Mouse (Mus musculus) lung, embryonic 14.5 days (tissue): ENCODE measurements around the gene Fmo3. TPM values are rescaled to one million over a fixed set of nuclear protein-coding genes. Genes with fewer than 3 reads are reported as not detected.

ENCODE experiments used
- ATAC-seq: fragments of 200-750 bp; cut with Nextera tagmentation; 2 replicates; pipeline ENCODE4 v1.8.0; 2017; ENCODE audit warnings: mild to moderate bottlenecking, moderate TSS enrichment, moderate library complexity; ENCODE audit not compliant: insufficient read depth
- DNase-seq: peaks from one replicate; pipeline ENCODE4 v3.0.0-alpha.2; 2015
- H3K27ac ChIP-seq: fragments of 300-500 bp; sonication (generic); 2 replicates; pipeline ENCODE4 v1.5.1; 2014; ENCODE audit warnings: low read depth, mild to moderate bottlenecking, moderate library complexity
- H3K27me3 ChIP-seq: fragments of 300-500 bp; sonication (generic); 2 replicates; pipeline ENCODE4 v1.6.1; 2014; ENCODE audit warnings: low read length, control low read depth; ENCODE audit not compliant: insufficient read depth
- H3K36me3 ChIP-seq: fragments of 300-500 bp; sonication (generic); 2 replicates; pipeline ENCODE4 v1.6.1; 2014; ENCODE audit warnings: control low read depth; ENCODE audit not compliant: insufficient read depth
- H3K4me1 ChIP-seq: fragments of 300-500 bp; sonication (generic); 2 replicates; pipeline ENCODE4 v1.6.1; 2014; ENCODE audit warnings: antibody characterized with exemption, control low read depth; ENCODE audit not compliant: insufficient read depth
- H3K4me2 ChIP-seq: fragments of 300-500 bp; sonication (generic); 2 replicates; pipeline ENCODE4 v1.6.1; 2014; ENCODE audit warnings: mild to moderate bottlenecking
- H3K4me3 ChIP-seq: fragments of 300-500 bp; sonication (generic); 2 replicates; pipeline ENCODE4 v1.5.1; 2014; ENCODE audit warnings: low read depth, low read length
- H3K9ac ChIP-seq: fragments of 300-500 bp; sonication (generic); 2 replicates; pipeline ENCODE4 v1.6.1; 2014
- H3K9me3 ChIP-seq: fragments of 300-500 bp; sonication (generic); 2 replicates; pipeline ENCODE4 v1.6.1; 2016; ENCODE audit warnings: low read depth, low read length, control low read depth
- CTCF ChIP-seq: IDR thresholded peaks from 2 replicates; pipeline ENCODE4 v1.5.1; 2016; ENCODE audit warnings: antibody characterized with exemption, low read depth
- WGBS: fragments of 180-500 bp; shearing (Covaris S2); extraction: QIAGEN DNeasy Blood & Tissue Kit; methylation state at CpG from one replicate; pipeline ENCODE4 v1.1.7; 2014; 5-methylcytosine and 5-hydroxymethylcytosine counted together
- polyA plus RNA-seq: library from polyadenylated mRNA; unstranded; fragments of >200 nt; fragmentation: Nextera tagmentation; extraction: Ambion mirVana; gene quantifications from 2 replicates; pipeline ENCODE4 v1.2.1, GENCODE M21; 2014

Fmo3 gene
- polyA plus RNA-seq, 1 experiment from 2014 or later, result not detected

DNA sequence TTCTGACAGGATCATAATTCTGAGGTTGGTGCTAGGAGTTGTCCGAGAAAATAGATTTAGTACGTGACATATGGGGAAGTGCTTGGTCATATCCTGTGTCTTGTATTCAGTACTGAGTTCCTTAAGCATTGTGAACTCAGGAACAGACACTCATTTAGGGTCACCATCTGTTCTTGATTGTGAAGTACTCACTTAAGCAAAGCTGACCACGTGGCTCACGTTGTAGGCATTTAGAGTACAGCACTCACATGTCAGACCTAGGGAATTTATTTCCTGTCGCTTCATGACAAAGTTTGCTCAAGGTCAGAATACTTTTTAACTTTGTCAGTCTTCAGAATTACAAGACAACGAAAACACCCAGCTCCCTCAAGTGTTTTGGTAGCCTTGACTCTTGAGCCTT lies 40.6 kb downstream of the Fmo3 start:
- Histone ChIP-seq H3K9ac (no peak overlapping the region), H3K4me2 (no peak overlapping the region), H3K36me3 (no peaks in the 10 kb centered on the region), H3K27me3 (no peaks in the 10 kb centered on the region), H3K27ac (no peak overlapping the region), H3K4me3 (no peak overlapping the region), H3K9me3 (no peaks in the 10 kb centered on the region), H3K4me1 (no peaks in the 10 kb centered on the region)
- WGBS, result 32% methylated on average over 6 of the region's 6 CpGs
- DNase-seq (peak; percentile 19), ATAC-seq (no peak)
- TF ChIP-seq CTCF, result no peak

GRCm38 (mm10) chr1:162938696-162939351 lies 45.5 kb downstream of the Fmo3 start:
- peak overlapping the region; percentile 37; the same call in 1 of the 2 replicates for H3K27ac ChIP-seq
- no peaks in the 10 kb centered on the region for H3K27me3 ChIP-seq
- H3K9ac ChIP-seq, result no peak overlapping the region
- 52% methylated on average over 4 of the region's 4 CpGs for WGBS
- H3K4me3 ChIP-seq, result no peak overlapping the region
- no peak for TF ChIP-seq CTCF
- H3K36me3 ChIP-seq, result no peaks in the 10 kb centered on the region
- H3K9me3 ChIP-seq, result no peaks in the 10 kb centered on the region
- H3K4me1 ChIP-seq, result no peaks in the 10 kb centered on the region
- peak; percentile 82 for DNase-seq
- ATAC-seq, result peak; percentile 94
- no peak overlapping the region for H3K4me2 ChIP-seq

DNA sequence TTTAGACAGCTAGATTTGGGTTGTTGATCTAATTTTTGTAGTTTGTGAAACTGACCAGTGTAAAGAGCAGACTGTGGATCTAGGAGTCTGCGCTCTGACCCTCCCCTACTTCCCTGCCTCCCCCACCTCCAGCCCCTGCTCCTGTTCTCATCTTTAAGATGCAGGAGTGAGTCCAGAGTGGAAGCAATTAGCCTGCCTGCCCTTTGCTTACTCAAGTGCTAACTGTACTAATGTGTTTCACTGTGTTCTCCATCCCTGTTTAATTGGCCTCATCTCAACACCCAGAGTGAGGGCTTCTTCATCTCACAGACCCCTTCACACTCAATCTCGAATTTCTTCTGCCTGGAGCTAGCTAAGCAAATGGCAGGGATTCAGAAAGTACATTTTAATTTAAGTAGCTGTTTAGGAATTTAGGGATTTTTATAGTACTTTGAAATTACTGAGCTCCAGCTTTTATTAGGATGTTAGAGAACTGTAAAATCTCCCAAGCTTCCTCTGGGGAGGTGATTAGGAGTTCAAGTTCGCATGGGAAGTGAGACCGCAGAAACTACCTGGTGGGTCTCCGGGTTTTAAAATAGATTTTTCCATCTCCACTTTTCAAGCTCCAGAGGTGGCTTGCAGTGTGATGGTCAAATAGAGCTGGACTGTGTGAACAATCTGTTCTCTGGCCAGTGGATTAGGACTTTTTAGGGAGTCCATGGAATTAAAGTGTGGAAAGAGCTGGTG lies 46.2 kb downstream of the Fmo3 start:
- no peaks in the 10 kb centered on the region for H3K9me3 ChIP-seq
- no peaks in the 10 kb centered on the region for H3K27me3 ChIP-seq
- DNase-seq, result no peak
- H3K36me3 ChIP-seq, result no peaks in the 10 kb centered on the region
- 71% methylated on average over 5 of the region's 5 CpGs for WGBS
- no peak for TF ChIP-seq CTCF
- no peak overlapping the region for H3K9ac ChIP-seq
- peak; percentile 7; the same call in 1 of the 2 replicates for ATAC-seq
- H3K4me2 ChIP-seq, result no peak overlapping the region
- H3K4me1 ChIP-seq, result no peaks in the 10 kb centered on the region
- no peak overlapping the region for H3K4me3 ChIP-seq
- peak overlapping the region; percentile 37; the same call in 1 of the 2 replicates for H3K27ac ChIP-seq

DNA sequence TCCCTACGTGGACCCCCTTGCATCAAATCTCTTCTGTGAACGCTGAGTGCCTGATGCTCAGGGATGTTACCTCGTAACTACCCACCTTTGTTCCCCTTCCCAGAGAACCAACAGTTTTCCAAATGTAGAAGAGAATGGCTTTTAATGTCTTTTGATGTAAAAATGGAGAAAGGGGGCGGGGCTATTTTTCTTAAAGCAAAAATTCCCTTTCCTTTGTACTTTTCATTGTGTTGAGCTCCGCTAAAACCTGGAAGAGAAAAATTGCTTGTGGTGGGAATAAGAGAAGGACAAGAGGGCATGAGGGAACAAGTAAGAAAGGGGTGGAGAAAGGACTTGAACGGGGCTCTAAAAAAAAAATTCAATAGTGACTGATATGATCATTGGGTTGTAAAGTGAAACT lies 46.9 kb downstream of the Fmo3 start, which contains the start of gene Fmo6:
Gene Fmo6 (minus strand): TSS at position 101 of the 400 bp plus-strand sequence.
- H3K9ac ChIP-seq, result no peak within 1 kb of the TSS
- no peaks in the 10 kb centered on the region for H3K36me3 ChIP-seq
- peak within 1 kb of the TSS; percentile 37; the same call in 1 of the 2 replicates for H3K27ac ChIP-seq
- H3K27me3 ChIP-seq, result no peaks in the 10 kb centered on the region
- H3K4me1 ChIP-seq, result no peaks in the 10 kb centered on the region
- H3K4me2 ChIP-seq, result no peak within 1 kb of the TSS
- WGBS, result 85% methylated on average over 6 of the region's 6 CpGs
- DNase-seq, result no peak
- TF ChIP-seq CTCF, result no peak
- H3K9me3 ChIP-seq, result no peaks in the 10 kb centered on the region
- ATAC-seq, result no peak
- H3K4me3 ChIP-seq, result no peak within 1 kb of the TSS

DNA sequence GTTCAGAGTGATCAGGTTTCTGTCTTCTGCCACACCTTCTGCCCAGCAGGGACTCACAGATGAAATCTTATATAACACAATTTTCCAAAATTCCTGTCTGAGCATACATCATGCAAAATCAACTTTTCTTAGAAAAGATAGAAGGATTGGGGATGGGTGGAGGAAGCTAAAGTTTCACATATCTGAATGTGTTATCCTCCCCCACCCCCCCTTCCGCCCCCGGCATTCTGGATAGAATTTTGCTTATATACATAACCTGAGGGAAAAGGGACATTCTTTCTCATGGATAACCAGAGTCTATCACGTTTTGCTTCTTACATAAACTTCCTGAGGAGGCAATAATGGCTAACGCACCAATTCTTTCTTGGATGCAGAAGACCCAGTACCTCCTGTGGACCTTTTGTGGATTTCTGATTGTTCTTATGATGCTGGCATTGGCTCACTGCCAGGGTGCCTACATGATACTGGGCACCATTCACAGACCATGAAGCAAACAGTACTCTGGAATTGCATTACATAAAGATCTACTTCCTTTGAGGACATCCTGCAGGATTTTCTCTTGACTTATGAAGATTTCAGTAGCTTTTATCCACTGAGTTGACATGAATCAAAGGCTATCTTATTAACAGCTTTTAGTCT lies 49.8 kb downstream of the Fmo3 start:
- 66% methylated on average over 4 of the region's 4 CpGs for WGBS
- H3K4me1 ChIP-seq, result no peaks in the 10 kb centered on the region
- H3K4me3 ChIP-seq, result no peak overlapping the region

GRCm38 (mm10) chr1:162932386-162932785 lies 51.9 kb downstream of the Fmo3 start:
- Histone ChIP-seq H3K4me2 (no peak overlapping the region), H3K36me3 (no peaks in the 10 kb centered on the region), H3K9ac (no peak overlapping the region), H3K4me3 (no peak overlapping the region), H3K4me1 (no peaks in the 10 kb centered on the region), H3K9me3 (no peaks in the 10 kb centered on the region), H3K27ac (no peak overlapping the region), H3K27me3 (no peaks in the 10 kb centered on the region)
- no peak for TF ChIP-seq CTCF
- ATAC-seq (no peak), DNase-seq (no peak)
- 70% methylated on average over 4 of the region's 4 CpGs for WGBS

More for the DNA sequence above, 49.8 kb downstream of the Fmo3 start:
- Histone ChIP-seq H3K4me2 (no peak overlapping the region), H3K27me3 (no peaks in the 10 kb centered on the region), H3K36me3 (no peaks in the 10 kb centered on the region), H3K9ac (no peak overlapping the region), H3K9me3 (no peaks in the 10 kb centered on the region), H3K27ac (no peak overlapping the region)
- ATAC-seq (no peak), DNase-seq (no peak)
- TF ChIP-seq CTCF, result no peak

- Histone ChIP-seq H3K27ac (peak overlapping the region; percentile 16; the same call in 1 of the 2 replicates), H3K36me3 (no peaks in the 10 kb centered on the region), H3K4me1 (no peaks in the 10 kb centered on the region), H3K27me3 (no peaks in the 10 kb centered on the region), H3K4me2 (no peak overlapping the region), H3K4me3 (no peak overlapping the region), H3K9me3 (no peaks in the 10 kb centered on the region), H3K9ac (no peak overlapping the region)
- WGBS, result 64% methylated on average over 5 of the region's 5 CpGs
- ATAC-seq (peak; percentile 52; the same call in 1 of the 2 replicates), DNase-seq (peak; percentile 30)
- no peak for TF ChIP-seq CTCF
These were observed 52.4 kb downstream of the Fmo3 start for GRCm38 (mm10) chr1:162931880-162932279.
